Mouse (Mus musculus): ENCODE results near the gene Tbc1d32. TPM values are rescaled to one million over a fixed set of nuclear protein-coding genes. Genes with fewer than 3 reads are reported as not detected.

Gene Tbc1d32
- polyA plus RNA-seq, 1 experiment, result 5.2 TPM

DNA sequence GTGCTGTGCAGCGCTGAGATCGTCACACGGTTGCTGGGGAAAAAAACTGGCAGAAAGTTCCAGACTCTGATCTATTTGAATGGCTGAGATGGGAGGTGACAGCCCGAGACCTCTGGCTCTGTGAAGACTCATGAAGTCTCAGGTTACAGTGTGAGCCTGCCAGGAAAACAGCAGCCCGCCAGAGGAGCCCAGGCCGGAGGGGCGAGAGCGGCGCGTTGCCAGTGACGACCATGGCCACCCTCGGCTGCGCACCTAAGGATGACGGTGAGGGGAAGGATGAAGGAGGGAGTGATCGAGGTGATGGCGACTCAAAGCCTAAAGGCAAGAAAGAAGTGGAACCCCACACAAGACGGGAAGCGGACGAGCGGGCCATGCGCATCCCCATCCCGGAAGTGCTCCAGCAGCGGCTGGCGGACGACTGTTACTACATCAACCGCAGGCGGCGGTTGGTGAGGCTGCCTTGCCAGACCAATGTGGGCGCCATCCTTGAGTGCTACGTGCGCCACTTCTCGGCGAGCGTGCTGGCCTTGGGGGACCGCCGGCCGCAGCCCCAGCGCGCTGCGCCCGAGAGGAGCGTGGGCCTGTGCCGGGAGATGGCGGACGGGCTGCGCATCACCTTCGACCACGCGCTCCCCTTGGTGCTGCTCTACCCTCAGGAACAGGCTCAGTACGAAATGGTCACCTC, 113.4 kb downstream of the Tbc1d32 start:
- peak; percentile 37 to 77 for DNase-seq (ENCODE audit: extremely low spot score in 1 of 2, low spot score in 1 of 2)

DNA sequence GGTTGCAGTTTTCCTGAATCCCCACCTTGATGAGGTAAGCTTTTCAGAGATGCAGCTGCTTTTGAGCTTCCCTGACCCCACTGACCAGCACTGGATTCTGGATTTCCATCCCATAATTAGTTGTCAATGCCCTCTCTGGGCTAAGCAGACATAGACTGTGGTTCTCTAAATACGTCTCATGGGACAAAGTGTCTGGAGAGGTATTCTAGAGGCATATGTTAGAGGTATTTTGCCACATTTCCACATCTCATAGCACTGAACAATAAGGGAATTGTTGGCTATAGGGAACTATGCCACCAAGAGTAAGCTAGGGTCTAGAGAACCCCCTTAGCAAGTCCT, 121.5 kb downstream of the Tbc1d32 start:
- DNase-seq (ENCODE audit: extremely low spot score in 1 of 2, low spot score in 1 of 2), result peak in 1 of 2 experiments; percentile 8

DNA sequence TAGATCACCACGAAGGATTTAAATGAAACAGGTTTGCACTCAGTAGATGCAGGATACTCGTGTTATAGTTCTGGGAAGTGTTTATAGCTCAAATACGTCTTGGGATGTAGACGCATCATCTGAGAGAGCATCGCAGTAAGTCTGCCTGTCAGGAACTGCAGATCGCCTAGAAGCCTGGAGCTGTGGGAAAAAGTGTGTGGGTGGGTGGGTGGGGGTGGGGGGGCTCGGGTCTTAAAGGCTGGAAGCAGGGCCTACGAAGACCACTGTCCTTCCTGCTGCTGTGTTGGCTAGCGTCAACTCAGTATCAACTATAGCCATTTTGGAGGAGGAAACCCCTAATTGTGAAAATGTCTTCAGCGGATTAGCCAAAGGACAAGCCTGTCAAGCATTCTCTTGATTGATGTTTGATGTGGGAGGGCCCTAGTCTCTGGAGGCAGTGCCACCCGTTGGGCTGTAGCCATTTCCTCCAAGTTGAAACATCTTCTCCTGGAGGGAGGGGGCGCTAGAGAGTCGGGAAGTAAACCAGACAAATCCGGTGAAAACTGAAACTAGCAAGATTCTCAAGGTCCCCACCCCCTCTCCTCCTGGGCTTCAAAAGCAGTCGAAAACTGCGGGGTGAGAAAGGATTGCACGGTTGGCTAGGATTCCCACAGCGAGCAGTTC, 122.0 kb downstream of the Tbc1d32 start, which contains the start of gene Msl3l2:
Gene Msl3l2, plus strand, starts transcription at position 585 of the 663 bp plus-strand sequence.
- peak; percentile 91 to 97 for DNase-seq (ENCODE audit: extremely low spot score in 1 of 2, low spot score in 1 of 2)

DNA sequence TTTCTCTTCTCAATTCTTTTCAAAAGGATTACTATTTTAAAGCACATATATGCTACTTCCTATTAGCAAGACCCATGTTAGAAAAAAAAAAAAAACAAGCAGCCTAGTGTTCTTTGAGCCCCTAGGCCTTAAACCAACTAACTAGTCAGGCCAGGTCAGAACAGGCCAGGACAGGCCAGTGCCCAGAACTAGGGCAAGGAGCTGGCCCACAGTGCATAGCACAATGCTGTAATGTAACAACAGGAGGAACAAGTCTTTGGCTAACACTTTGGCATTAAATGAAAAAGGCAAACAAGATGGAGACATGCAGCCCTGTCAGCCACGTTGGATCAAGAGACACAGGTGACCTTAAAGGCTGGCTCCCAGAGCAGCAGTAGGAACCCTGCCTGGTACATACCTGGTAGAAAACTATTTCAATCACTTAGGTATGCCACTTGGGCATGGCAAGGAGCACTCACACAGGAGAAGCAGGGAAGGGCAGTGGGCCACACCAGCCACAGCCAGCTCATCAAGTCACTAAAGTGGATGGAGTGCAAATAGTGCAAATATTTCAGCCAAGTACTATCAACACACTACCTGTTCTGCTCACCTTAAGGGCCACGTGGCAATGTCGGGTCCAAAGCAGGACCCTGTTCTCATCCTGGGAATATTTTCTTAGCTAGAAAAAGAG, 128.7 kb downstream of the Tbc1d32 start:
- no peak for DNase-seq (ENCODE audit: extremely low spot score in 1 of 2, low spot score in 1 of 2)

DNA sequence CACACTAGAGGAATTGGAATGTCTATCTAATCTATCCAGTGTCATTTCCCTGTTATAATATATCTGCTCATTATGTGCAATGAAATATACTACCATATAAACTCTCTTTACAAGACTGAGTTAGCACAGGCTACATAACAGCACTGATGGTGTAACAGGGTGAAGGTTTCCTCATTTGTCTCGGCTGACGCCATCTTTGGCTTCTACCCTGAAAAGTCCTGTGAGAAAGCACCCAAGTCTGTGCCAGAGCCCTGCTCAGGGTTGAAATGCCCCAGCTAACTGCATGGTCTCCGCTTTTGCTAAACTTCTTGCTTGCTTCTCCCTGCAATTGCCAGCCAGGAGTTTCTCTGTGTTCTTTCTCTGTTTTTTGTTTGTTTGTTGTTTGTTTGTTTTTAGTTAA, 129.4 kb downstream of the Tbc1d32 start:
- DNase-seq (ENCODE audit: extremely low spot score in 1 of 2, low spot score in 1 of 2), result no peak

DNA sequence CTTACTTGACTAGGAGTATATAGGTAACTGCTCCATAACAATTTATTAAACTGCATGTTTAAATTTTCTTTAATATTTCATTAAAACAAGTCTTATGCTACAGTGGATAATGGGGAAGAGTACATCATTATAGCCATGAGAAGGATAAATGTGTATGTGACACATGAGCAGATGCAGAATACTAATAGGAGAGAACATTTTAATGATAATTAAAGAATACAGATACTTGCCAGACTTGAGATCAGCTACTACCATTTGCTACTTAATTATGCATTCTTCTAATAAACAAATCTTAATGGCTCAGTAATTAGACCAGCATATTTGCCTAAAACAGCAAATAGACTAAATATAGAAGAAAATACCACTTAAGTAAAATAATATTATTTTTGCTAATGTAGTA, 131.7 kb downstream of the Tbc1d32 start:
- no peak for DNase-seq (ENCODE audit: extremely low spot score in 1 of 2, low spot score in 1 of 2)

DNA sequence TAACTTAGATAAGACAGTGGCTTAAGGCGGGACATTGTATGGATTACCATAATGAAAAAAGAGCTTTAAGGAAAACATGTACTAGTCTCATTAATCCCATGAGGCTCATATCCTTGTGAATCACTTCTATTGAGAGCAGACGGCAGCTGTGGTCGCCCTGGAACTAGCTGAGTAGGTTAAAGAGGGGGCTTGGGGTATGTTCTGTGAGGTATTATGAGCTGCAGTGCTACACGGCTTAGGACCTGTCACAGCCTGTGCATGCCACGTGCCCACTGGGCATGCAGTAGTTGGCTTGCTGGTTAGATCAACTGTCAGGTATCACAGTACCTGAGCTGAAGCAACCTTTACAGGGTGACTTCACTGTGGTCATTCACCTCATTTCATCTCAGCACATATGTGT, 133.9 kb downstream of the Tbc1d32 start:
- DNase-seq (ENCODE audit: extremely low spot score in 1 of 2, low spot score in 1 of 2), result no peak

DNA sequence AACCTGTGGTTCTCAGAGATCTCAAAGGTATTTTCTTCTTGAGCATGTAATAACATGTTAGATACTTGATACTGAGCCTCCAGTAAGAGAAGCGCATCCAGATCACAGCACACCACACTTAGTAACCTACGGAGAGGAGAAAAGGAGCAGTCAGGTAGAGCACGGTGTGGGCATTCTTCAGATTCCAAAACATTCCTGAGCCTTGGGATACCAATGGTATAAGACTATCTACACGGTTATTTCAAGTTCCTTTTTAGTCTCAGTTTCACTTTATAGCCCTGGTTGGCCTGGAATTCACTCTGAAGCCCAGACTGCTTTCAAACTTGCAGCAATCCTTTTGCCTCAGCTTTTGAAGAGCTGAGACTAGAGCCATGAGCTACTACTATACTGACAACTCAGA, 138.8 kb downstream of the Tbc1d32 start:
- DNase-seq (ENCODE audit: extremely low spot score in 1 of 2, low spot score in 1 of 2), result no peak

DNA sequence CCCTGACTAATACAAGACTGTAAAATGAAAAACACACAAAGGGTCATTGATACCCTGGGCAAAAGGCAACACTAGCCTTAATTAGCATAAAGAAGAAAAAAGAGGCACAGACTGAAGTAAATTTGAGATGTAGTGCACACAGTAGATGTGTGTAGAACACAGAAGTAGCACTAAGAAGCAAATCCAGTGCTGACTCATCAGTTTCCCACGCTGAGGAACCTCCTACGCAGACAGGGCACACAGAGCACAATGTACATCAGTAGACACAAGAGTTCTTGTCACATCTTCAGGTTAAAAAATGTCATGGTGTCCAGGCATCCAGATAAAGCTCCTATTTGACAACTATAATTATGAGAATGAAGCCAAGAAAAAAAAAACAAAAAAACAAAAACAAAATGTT, 165.7 kb downstream of the Tbc1d32 start:
- DNase-seq (ENCODE audit: extremely low spot score in 1 of 2, low spot score in 1 of 2), result peak; percentile 36 to 66

DNA sequence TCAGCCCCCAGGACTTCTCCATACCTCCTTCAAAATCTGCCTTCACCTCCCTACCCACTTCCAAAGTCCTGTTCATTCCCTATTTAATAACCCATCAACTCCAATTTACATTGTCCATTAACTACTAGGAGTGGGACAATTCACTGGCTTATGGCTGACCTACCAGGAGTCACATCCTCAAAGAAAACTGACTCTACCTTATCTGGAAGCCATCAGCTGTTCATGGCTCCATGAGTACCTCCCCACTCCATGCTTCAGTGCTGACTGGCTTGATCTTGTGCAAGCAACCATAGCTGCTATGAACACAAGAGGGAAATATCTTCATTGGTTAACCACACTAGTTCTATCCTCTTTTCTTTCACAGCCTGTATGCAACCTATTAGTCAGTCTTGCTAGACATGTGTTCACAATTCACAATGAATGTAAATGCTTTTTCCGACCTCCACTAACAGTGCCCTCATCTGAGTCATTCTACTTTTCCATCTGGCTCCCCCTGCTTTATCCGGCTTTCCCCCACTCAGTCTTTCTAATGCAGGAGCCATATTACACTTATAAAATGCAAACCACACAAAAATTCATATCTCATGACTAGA, 167.2 kb downstream of the Tbc1d32 start:
- DNase-seq (ENCODE audit: extremely low spot score in 1 of 2, low spot score in 1 of 2), result peak in 1 of 2 experiments; percentile 16

DNA sequence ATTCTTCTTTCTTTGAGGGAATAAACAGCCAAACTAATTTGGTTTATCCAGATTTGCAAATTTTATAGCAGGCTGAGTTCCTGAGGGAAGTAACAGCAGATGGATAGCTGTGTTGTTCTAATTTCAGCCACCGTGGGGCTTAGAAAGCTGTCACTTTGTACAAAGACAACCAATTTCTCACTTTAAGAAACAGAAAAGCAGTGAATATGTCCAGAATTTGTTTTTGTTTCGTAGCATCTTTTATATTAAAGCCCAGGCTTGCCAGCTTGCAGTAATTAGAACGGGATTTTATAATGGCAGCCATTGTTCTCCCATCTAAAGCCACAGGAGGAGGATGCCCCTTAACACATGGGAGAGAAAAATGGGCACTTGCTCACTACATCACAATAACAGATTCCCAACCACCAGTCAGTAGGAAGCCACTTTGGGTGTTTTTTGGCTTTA, 169.5 kb downstream of the Tbc1d32 start:
- peak in 1 of 2 experiments; percentile 57 for DNase-seq (ENCODE audit: extremely low spot score in 1 of 2, low spot score in 1 of 2)

DNA sequence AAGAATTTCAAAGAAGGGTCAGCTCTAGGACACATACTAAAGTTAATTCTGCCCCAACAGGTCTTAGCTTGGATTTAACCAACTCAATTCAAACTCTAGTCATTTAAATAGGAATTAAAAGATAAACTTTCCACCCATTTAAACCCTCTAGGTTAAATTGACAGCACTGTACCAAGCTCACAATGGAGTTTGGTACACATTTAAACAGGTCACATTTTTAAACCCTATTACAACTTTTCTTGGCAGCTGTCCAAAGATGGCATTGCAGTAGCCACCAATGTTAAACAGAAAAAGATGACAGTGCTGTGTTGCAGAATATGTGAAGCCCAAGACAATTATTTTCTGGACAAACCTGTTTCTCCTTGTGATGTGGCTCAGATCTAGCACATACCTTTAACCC, 203.1 kb downstream of the Tbc1d32 start:
- no peak for DNase-seq (ENCODE audit: extremely low spot score in 1 of 2, low spot score in 1 of 2)

DNA sequence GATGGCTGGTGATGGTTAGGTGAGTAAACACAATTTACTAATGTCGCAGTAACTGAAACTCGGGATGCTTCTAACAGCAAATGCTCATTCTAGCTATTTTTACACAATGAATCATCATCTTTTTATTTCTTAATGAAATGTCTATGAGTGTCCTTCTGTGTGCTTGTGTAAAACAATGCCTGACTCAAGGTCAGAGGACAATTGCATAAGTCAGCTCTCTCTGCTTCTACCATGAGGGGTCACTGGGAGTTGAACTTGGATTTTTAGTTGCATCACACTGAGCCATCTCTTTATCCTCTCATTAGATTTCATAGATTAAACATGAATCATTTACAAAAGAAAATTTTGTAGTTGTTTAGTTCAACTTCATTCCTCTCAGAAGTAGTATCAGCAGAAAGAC, 203.9 kb downstream of the Tbc1d32 start:
- DNase-seq (ENCODE audit: extremely low spot score in 1 of 2, low spot score in 1 of 2), result no peak

DNA sequence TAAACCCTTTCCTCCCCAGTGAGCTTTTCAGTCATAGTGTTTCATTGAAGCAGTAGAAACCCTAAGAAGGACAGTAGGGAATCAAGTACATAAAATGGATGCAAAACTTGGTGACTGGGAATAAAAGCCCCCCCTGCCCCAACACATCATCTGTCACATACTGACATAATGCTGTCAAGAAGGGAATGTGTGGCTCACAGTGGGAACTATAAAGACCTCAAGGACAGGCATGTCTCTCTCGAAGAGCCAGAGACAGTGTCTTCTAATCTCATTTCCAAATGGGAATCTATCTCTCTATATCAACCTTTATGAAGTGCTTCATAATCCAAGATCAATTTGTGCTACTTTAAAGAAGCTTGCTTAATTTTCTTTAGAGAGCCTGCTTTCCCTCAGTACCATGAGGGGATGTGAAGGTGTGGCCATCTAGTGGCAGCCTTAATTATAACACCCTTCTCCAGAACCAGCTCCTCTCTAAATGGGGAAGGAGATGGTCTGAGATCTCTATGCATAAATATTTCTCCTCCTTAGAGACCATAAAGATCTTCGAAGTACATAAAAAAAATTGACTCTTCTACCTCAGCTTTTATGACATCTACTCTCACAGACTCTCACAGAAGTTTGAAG, 248.5 kb downstream of the Tbc1d32 start:
- DNase-seq (ENCODE audit: extremely low spot score in 1 of 2, low spot score in 1 of 2), result peak; percentile 9 to 89

DNA sequence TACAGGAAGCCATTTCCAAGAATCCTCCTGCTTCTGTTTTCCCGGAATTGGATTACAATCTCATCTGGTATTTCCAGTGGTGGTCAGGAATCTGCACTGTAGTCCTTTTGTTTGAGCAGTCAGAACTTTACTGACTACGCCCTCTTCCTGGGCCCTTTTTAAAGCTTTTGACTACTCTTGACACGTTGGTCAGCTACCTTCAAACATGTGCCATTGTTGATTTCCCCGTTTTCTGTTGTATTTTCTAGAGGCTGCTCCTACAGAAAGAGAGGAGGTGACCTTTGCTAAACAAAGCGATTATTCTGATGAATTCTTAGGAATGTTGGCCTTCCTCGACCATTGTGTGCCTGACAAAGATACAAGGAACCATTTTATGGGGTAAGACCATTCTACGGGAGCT, 250.5 kb downstream of the Tbc1d32 start:
- no peak for DNase-seq (ENCODE audit: extremely low spot score in 1 of 2, low spot score in 1 of 2)

Other genes with a start within 250 kb of the Tbc1d32 start
- gene Msl3l2, start 121.8 kb downstream of the Tbc1d32 start, polyA plus RNA-seq (2012; rRNA removed), result 16.9 and 19.2 TPM in 2 replicates
- gene Gja1, start 148.6 kb upstream of the Tbc1d32 start, polyA plus RNA-seq (2012; rRNA removed), result 115 and 117 TPM in 2 replicates

Data from frontal cortex, adult 2 months (tissue).